Mouse (Mus musculus) stomach, postnatal 0 days (tissue): ENCODE results near the gene Pcyt2.
A peak's percentile ranks its signal among the peaks of the same experiment; 100 is the strongest.

Experiments used
- CTCF ChIP-seq: IDR thresholded peaks from 2 replicates; pipeline ENCODE4 v1.5.1; 2016; ENCODE audit warnings: antibody characterized with exemption, low read depth, mild to moderate bottlenecking, moderate library complexity
- EP300 ChIP-seq: optimal IDR thresholded peaks from 2 replicates; pipeline ENCODE3; 2016; ENCODE audit warnings: antibody characterized with exemption

DNA sequence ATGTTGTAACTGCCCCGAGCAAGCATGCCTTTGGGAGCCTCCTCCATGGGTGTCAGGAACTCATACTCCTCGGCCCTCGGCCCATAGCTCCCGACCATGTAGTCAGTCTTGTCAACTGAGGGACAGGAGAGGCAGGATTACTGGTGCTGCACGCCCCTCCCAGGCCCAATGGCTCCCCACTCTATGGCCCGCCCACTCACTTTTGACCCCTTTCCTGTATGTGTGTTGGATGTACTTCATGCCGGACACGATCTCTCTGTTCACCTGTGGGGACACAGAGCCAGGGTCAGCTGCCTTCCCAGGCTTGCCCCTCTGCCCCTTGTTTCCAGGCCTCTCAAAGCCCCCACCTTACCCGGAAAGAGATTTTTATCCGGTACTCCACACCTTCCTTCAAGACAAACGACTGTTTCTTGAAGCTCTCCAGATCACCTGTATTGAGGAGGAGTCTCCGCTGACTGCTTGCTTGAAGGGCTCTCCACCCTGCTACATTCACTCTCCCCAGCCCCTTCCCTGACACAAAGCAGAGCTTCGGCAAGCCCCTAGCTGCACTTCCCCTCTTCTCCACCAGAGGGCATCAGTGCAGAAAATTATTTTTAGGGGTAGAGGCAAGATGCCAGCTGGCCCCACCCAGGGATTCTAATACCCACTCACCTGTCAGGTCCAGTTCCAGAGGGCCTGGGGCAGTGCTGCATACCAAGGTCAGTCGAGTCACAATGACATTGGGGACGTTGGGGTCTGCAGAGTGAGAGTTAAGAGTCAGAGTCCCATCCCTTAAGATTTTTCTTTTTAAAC is 38.2 kb downstream of the Pcyt2 start:
- TF ChIP-seq CTCF (peak; percentile 92), EP300 (no peak)
